Comparison of ENCODE assay signal across 14 mouse cellular contexts in genomic region chr2:180031270-180031669, GRCm38 (mm10).
"Had no signal": no experiment of that assay in that cellular context is flagged by ENCODE, and none has a peak within 500 bp of the region (broad histone marks: within the 10 kb centered on the region; RNA-seq: fewer than 3 reads in every experiment).

No protein-coding gene starts in this region.

- H3K4me3 ChIP-seq: layer of hippocampus, adult 2 months; limb, embryonic 13.5 days; midbrain, embryonic 10.5 days; myocyte; neural tube, embryonic 15.5 days; stomach, embryonic 15.5 days had no signal

- H3K9ac ChIP-seq: limb, embryonic 13.5 days; liver, embryonic 14.5 days; neural tube, embryonic 15.5 days; stomach, embryonic 15.5 days had no signal

- H3K4me2 ChIP-seq: limb, embryonic 13.5 days; neural tube, embryonic 15.5 days; stomach, embryonic 15.5 days had no signal

- DNase-seq: left cerebral cortex, postnatal 4 days; lung, adult 2 months; lung, postnatal 10 days; lung, postnatal 4 days; midbrain, embryonic 14.5 days; spleen, adult 18-20 months; thymus, postnatal 4 days had no signal

- H3K27me3 ChIP-seq: limb, embryonic 13.5 days; neural tube, embryonic 15.5 days; stomach, embryonic 15.5 days had no signal

- H3K9me3 ChIP-seq: limb, embryonic 13.5 days; midbrain, embryonic 10.5 days; neural tube, embryonic 15.5 days; stomach, embryonic 15.5 days had no signal

- H3K27ac ChIP-seq: layer of hippocampus, adult 2 months; limb, embryonic 13.5 days; liver, embryonic 14.5 days; midbrain, embryonic 10.5 days; neural tube, embryonic 15.5 days; stomach, embryonic 15.5 days had no signal
